Mouse (Mus musculus) G1E (cell line): Measurements from ENCODE around the gene 9930111J21Rik1.
"Not testable (repeated sequence)": the region's sequence is repeated elsewhere in the genome, so short reads cannot be mapped to it uniquely, and the experiment has no call there.

Source experiments
- CTCF ChIP-seq: IDR thresholded peaks from 2 replicates; pipeline ENCODE4 v1.5.1; 2012; ENCODE audit warnings: low read depth, low read length, inconsistent platforms, mixed read lengths
- POLR2AphosphoS5 ChIP-seq: IDR thresholded peaks from 2 replicates; pipeline ENCODE4 v1.6.1; 2012; ENCODE audit warnings: low read depth, low read length, inconsistent platforms; ENCODE audit not compliant: insufficient replicate concordance
- TAL1 ChIP-seq: conservative IDR thresholded peaks from 2 replicates; pipeline ENCODE4 v1.6.1; 2012; ENCODE audit warnings: low read depth, low read length, inconsistent platforms, mixed read lengths

DNA sequence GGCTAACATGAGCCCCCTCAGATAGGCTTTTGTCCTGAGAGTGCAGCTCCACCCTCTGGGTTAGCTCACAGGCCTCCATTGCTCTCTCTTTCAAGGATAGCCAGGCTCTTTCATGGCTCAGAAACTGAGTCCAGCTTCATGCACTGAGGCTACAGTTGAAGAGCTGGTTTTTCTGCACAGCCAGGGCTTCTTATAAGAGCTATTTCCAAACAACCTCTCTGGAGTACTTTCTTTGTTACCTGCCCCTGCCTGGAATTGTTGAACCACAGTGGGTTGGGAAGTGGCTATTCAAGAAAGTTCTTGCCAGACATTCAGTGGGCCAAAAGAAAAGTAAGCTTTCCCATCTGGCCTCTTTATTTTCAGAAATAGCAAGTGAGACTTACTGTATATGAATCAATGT lies 39.9 kb downstream of the 9930111J21Rik1 start:
- not testable (repeated sequence) for TF ChIP-seq CTCF, POLR2AphosphoS5, TAL1
